In genomic region chr5:117509511-117510375, GRCm38 (mm10) we compare ENCODE assay signal across 8 mouse cellular contexts.
DNase-seq lines count a peak whose midpoint lies in the region; ATAC-seq and TF ChIP-seq lines count a peak whose summit lies in the region.

No protein-coding gene starts in this region.

- H3K27me3 ChIP-seq in embryonic facial prominence, embryonic 12.5 days = no peaks in the 10 kb centered on the region
- no peaks in the 10 kb centered on the region for H3K27me3 ChIP-seq in splenic B cell, adult 2 months (ENCODE audit: control insufficient read depth, insufficient read depth, low read length, poor library complexity, severe bottlenecking)

- H3K27ac ChIP-seq in left cerebral cortex, adult 2 months = no peak overlapping the region
- H3K27ac ChIP-seq in embryonic facial prominence, embryonic 12.5 days = no peak overlapping the region

- peak overlapping the region; percentile 36 for H3K4me2 ChIP-seq in embryonic facial prominence, embryonic 12.5 days (replicated peaks)

- peaks cover 2% of the 10 kb centered on the region; the same call in 1 of the 2 replicates for H3K4me1 ChIP-seq in embryonic facial prominence, embryonic 12.5 days

- no peak for DNase-seq in left cerebral cortex, adult 2 months (ENCODE audit: extremely low spot score in 1 of 2, low spot score in 2 of 2)
- no peak for DNase-seq in left cerebral cortex, adult 11 months (ENCODE audit: low spot score)
- DNase-seq in MEL-GATA-1-ER (ENCODE audit: extremely low read depth, low read depth) = peak; percentile 22
- peak; percentile 53 for DNase-seq in lung, postnatal 10 days
- DNase-seq in splenic B cell, adult 2 months (ENCODE audit: low read depth, low spot score) = peak; percentile 73
- DNase-seq in testis, postnatal 14 days (ENCODE audit: low spot score) = no peak

- H3K9me3 ChIP-seq in embryonic facial prominence, embryonic 12.5 days = no peaks in the 10 kb centered on the region

- WGBS in embryonic facial prominence, embryonic 12.5 days = 34% methylated on average over 21 of the region's 22 CpGs

- peak; percentile 75 for TF ChIP-seq CTCF in left cerebral cortex, adult 2 months (IDR thresholded peaks at IDR 0.05)

- ATAC-seq in embryonic facial prominence, embryonic 12.5 days (ENCODE audit: insufficient number of reproducible peaks, insufficient read depth, low FRiP score, low TSS enrichment) = no peak
- peak; percentile 68 for ATAC-seq in inflammation-experienced regulatory T-cells, adult 6 months

- intact Hi-C loops in left cerebral cortex, adult 2 months (cut with DNase I) = loop anchor here (2.0 kb wide), 1 partner anchor 425 kb away; no protein-coding TSS in a partner anchor

- no peak overlapping the region for H3K4me3 ChIP-seq in left cerebral cortex, adult 2 months
- H3K4me3 ChIP-seq in embryonic facial prominence, embryonic 12.5 days = peak overlapping the region; percentile 13; the same call in 1 of the 2 replicates

- no peaks in the 10 kb centered on the region for H3K36me3 ChIP-seq in embryonic facial prominence, embryonic 12.5 days
- no peaks in the 10 kb centered on the region for H3K36me3 ChIP-seq in splenic B cell, adult 2 months (ENCODE audit: control insufficient read depth, insufficient read depth, low read length, poor library complexity, severe bottlenecking)

- no peak overlapping the region for H3K9ac ChIP-seq in embryonic facial prominence, embryonic 12.5 days

Comparison
In these comparisons a context has a peak if more than half of its experiments do, and no peak if none do; other contexts are left out.
1. DNase-seq: peak in MEL-GATA-1-ER (single experiment), lung, postnatal 10 days (single experiment) and splenic B cell, adult 2 months (single experiment); none in left cerebral cortex, adult 2 months (0 of 2), left cerebral cortex, adult 11 months (single experiment) and testis, postnatal 14 days (single experiment).